Mouse (Mus musculus) adrenal gland, postnatal 10 days (tissue): ENCODE data around the gene Asb8. TPM values are rescaled to one million over a fixed set of nuclear protein-coding genes. Genes with fewer than 3 reads are reported as not detected.
A peak's percentile ranks its signal among the peaks of the same experiment; 100 is the strongest.

Experiments used
- DNase-seq: peaks from one replicate; pipeline ENCODE4 v3.0.0; 2021; ENCODE audit warnings: mixed read lengths
- total RNA-seq, 2 experiments: library from RNA; stranded (reverse); gene quantifications; 2 replicates each; pipeline ENCODE4 v1.2.3; 2021

Asb8 gene
- total RNA-seq, 2 experiments from 2014 or later, result 43.2 to 54.1 TPM

GRCm38 (mm10) chr15:98155944-98156343, 9.5 kb downstream of the Asb8 start:
- DNase-seq, result no peak

GRCm38 (mm10) chr15:98155272-98155671, 10.2 kb downstream of the Asb8 start:
- no peak for DNase-seq

- no peak for DNase-seq
These were observed 10.8 kb downstream of the Asb8 start for GRCm38 (mm10) chr15:98154631-98155030.

GRCm38 (mm10) chr15:98154146-98154545, 11.3 kb downstream of the Asb8 start:
- DNase-seq, result no peak

- peak; percentile 18 for DNase-seq
These were observed 11.8 kb downstream of the Asb8 start for GRCm38 (mm10) chr15:98153625-98154024.

GRCm38 (mm10) chr15:98152916-98153315, 12.5 kb downstream of the Asb8 start:
- DNase-seq, result no peak

- no peak for DNase-seq
These were observed 16.2 kb downstream of the Asb8 start for GRCm38 (mm10) chr15:98149166-98149602.

GRCm38 (mm10) chr15:98148356-98148755, 17.1 kb downstream of the Asb8 start:
- no peak for DNase-seq

- DNase-seq, result peak; percentile 95
These were observed 19.8 kb downstream of the Asb8 start for GRCm38 (mm10) chr15:98145559-98146181.

- no peak for DNase-seq
These were observed 20.4 kb downstream of the Asb8 start for GRCm38 (mm10) chr15:98144861-98145507.

GRCm38 (mm10) chr15:98142515-98142914, 22.9 kb downstream of the Asb8 start:
- no peak for DNase-seq

- no peak for DNase-seq
These were observed 24.6 kb downstream of the Asb8 start for GRCm38 (mm10) chr15:98140809-98141208.

- DNase-seq, result no peak
These were observed 25.7 kb downstream of the Asb8 start for GRCm38 (mm10) chr15:98139763-98140162.

- no peak for DNase-seq
These were observed 28.6 kb downstream of the Asb8 start for GRCm38 (mm10) chr15:98136871-98137270.

- DNase-seq, result no peak
These were observed 29.8 kb downstream of the Asb8 start for GRCm38 (mm10) chr15:98135671-98136070.

- no peak for DNase-seq
These were observed 30.8 kb downstream of the Asb8 start for GRCm38 (mm10) chr15:98134666-98135065.

GRCm38 (mm10) chr15:98134034-98134433, 31.4 kb downstream of the Asb8 start:
- no peak for DNase-seq

- no peak for DNase-seq
These were observed 32.0 kb downstream of the Asb8 start for GRCm38 (mm10) chr15:98133471-98133870.

GRCm38 (mm10) chr15:98131942-98132655, 33.3 kb downstream of the Asb8 start:
- DNase-seq, result no peak

GRCm38 (mm10) chr15:98131451-98131850, 34.0 kb downstream of the Asb8 start:
- DNase-seq, result no peak

GRCm38 (mm10) chr15:98131001-98131400, 34.4 kb downstream of the Asb8 start:
- no peak for DNase-seq

- no peak for DNase-seq
These were observed 44.6 kb downstream of the Asb8 start for GRCm38 (mm10) chr15:98120831-98121230.

- no peak for DNase-seq
These were observed 46.1 kb downstream of the Asb8 start for GRCm38 (mm10) chr15:98119363-98119762.
